Mouse (Mus musculus): ENCODE data around the gene Cldn34b2.

DNA sequence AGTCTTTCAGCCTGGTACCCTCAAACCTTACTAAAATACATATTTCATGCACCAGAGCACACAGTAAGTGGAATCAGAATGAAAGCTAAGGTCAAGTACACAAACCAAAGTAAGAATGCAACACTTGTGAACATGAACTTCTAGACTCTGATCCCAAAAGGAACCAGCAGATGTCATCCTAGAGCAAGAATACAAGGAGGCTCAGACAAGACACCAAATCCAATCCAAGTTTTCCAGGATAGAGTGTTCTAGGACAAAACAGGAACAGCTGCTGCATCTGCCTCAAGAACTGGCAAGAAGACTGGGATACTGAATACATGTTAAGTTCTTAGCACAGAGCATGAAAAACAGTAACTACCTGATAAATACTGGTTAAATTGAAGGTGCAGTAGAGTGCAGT lies 30.2 kb downstream of the Cldn34b2 start:
- no peak for TF ChIP-seq CTCF (IDR thresholded peaks at IDR 0.05; ENCODE audit: borderline replicate concordance, control insufficient read depth, extremely low read depth, insufficient read depth, low read length, poor library complexity)
- TF ChIP-seq POLR2A (IDR thresholded peaks at IDR 0.05; ENCODE audit: control insufficient read depth, extremely low read depth, insufficient read depth, low read length, poor library complexity) = no peak
